Mouse (Mus musculus) brown adipose tissue, adult 24 weeks (tissue): ENCODE measurements at regions not wholly inside any gene's neighbourhood (a gene's known extent, or its start where the extent isn't known, plus 50 kb on each side); places are given as distances from the start of the nearest gene placed in this dataset.

ENCODE experiments used
- H3K27ac ChIP-seq: fragments of 200-500 bp; replicated peaks from 2 replicates; pipeline ENCODE4 v1.5.1; 2012; ENCODE audit warnings: low read depth, mild to moderate bottlenecking, low read length
- H3K4me1 ChIP-seq: fragments of 200-500 bp; 2 replicates; pipeline ENCODE4 v1.6.1; 2012; ENCODE audit warnings: low read length, mixed read lengths; ENCODE audit not compliant: control insufficient read depth, insufficient read depth, insufficient read length
- H3K4me3 ChIP-seq: fragments of 200-500 bp; 2 replicates; pipeline ENCODE4 v1.5.1; 2012; ENCODE audit warnings: low read depth, mild to moderate bottlenecking, low read length, moderate library complexity; ENCODE audit not compliant: insufficient read depth

DNA sequence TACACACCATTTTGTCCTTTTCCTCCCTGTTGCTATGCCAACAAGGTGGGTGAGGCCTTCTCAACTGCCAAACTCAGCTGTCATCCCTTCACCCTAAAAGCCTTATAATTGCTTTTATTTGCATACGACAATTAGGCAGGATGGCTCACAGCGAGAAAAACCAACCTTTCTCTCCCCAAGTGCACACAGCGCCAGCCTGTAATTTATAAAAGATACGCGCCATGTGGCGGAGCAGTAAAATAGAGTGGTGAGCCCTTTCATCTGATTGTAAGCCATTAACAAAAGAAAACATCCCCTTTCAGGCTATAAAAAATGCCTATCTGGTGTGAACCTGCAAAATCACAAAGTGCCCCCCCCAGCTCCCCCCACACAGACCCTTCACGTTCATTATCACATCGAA is 262.0 kb downstream of the Nr2f2 start:
- H3K4me3 ChIP-seq, result no peak overlapping the region
- H3K4me1 ChIP-seq, result no peaks in the 10 kb centered on the region
- H3K27ac ChIP-seq, result no peak overlapping the region

DNA sequence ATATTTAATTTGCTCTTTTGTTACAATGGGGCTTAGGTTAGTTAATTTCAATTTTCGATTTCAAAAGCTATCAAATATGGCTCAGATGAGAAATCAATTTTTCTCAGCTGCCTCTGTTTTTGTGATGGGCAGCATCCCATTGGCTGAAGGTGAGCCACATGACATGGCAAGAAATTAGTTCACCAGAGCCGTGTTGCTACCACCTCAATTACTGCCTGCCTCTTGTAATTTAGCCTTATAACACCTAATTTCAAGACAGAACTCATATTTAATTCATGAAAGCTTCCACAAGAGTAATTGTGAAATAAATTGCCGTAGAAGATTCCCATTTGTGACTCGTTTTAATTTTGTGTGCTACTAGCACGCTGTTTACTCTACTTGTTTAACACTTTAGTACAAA is 262.9 kb downstream of the Nr2f2 start:
- H3K4me3 ChIP-seq, result no peak overlapping the region
- no peak overlapping the region for H3K27ac ChIP-seq
- no peaks in the 10 kb centered on the region for H3K4me1 ChIP-seq

DNA sequence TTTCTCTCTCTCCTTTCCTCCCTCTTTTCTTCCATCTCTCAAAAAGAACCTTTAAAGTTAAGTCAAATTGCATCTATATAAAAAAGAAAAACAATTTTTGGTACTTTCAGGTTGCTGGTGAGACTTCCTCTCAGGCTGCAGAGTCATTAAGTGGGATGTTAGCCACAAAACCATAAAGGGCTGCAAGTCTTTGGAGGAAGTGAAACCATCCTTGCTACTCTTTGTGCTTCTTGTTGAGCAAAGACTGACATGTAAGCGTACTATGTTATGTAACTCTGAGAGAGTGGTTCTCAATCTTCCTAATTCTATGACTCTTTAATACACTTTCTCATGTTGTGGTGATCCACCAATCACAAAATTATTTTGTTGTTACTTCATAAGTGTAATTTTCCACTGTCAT is 267.5 kb downstream of the Nr2f2 start:
- Histone ChIP-seq H3K4me1 (no peaks in the 10 kb centered on the region), H3K4me3 (no peak overlapping the region), H3K27ac (no peak overlapping the region)

DNA sequence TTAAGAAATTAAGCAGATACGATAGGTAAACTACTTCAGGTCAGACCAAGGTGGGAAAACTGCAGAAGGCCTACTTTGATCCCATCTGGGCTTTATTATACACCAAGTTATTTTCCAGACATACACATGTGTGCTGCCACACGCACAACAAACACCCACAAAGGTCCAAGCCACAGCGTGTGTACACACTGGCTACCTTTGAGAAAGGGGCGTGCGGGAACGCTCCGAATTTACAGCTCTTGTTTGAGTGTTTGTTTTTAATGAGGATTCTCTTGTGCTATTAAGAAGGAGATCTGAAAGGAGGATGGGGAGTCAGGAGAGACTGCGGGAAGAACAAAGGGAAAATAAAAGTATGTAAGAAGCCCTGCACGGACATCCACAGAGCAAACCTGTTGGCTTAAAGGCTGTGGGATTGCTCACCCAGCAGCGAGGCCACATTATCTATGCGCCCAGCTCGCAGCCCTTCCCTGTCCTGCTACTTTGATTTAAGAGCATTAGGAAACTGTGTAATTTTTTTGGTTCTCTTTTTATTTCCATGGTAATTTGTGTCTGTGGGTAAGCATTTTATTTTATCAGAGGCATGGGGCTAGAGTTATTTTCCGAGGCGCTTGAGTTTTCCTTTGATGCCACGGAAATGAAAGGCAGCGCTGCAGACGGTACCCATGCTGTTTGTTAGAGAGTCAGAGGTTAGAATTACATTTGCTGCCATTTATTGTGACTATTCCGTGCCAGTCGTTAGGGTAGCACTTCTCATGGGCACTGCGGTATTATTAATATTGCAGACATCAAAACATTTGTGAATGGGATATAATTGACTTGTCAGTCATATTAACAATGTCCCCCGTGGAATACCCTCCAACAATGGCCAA is 272.4 kb downstream of the Nr2f2 start:
- no peak overlapping the region for H3K4me3 ChIP-seq
- H3K4me1 ChIP-seq, result no peaks in the 10 kb centered on the region
- H3K27ac ChIP-seq, result no peak overlapping the region

DNA sequence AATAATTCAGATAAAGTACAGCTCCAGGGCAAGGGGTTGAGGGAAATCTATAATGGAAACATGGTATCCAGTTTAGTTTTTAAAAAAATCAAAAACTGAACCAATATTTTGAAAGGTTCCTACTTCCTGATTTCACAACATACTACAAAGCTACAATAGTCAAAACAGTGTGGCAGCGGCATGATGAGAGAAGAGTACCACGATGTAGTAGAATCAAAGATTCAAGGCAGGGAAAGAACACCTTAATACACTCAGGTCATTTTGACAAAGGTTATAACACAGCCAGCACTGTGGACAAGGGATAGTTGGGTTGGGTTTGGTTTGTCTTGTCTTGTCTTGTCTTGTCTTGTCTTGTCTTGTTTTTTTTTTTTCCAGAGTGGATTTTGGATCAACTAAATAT is 274.4 kb downstream of the Nr2f2 start:
- Histone ChIP-seq H3K4me1 (no peaks in the 10 kb centered on the region), H3K27ac (no peak overlapping the region), H3K4me3 (no peak overlapping the region)

DNA sequence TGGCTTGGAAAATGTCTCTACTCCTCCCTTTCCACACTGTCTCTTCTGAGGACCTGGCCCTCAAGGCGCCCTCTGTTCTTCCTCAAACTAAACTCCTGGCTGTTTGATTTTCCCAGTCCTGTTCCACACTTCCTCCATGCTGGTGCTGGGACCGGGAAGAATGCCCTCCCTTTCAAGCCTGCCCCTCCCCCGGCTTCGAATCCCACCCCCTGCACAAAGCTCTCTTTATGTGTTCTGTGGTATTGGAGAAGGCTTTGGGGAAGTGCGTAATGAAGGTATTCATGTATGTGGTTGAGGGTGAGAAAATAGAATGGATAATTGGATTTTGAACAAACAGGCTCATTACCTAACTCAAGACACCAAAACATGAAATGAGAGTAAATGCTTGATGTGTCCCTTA is 277.4 kb downstream of the Nr2f2 start:
- Histone ChIP-seq H3K4me3 (no peak overlapping the region), H3K4me1 (no peaks in the 10 kb centered on the region), H3K27ac (no peak overlapping the region)

DNA sequence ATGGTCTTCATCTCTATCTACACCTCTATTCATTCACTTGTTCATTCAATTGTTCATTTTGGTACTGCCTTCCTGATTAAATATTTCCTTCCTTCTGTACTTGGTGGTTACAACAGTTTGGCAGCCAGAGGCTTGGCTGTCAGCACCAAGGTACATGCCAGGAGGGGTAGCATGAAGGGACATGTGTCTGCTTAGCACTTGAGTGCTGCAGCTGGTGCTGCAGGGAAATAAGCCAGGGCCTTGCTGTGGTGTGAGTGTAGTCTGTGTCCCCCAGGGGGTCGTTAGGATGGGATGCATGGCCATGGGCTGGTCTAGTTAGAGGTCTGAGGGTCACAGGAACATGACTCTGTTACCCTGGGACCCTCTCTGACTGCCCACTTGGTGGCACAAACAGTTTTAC is 296.9 kb downstream of the Nr2f2 start:
- H3K4me3 ChIP-seq, result no peak overlapping the region
- no peaks in the 10 kb centered on the region for H3K4me1 ChIP-seq
- no peak overlapping the region for H3K27ac ChIP-seq

DNA sequence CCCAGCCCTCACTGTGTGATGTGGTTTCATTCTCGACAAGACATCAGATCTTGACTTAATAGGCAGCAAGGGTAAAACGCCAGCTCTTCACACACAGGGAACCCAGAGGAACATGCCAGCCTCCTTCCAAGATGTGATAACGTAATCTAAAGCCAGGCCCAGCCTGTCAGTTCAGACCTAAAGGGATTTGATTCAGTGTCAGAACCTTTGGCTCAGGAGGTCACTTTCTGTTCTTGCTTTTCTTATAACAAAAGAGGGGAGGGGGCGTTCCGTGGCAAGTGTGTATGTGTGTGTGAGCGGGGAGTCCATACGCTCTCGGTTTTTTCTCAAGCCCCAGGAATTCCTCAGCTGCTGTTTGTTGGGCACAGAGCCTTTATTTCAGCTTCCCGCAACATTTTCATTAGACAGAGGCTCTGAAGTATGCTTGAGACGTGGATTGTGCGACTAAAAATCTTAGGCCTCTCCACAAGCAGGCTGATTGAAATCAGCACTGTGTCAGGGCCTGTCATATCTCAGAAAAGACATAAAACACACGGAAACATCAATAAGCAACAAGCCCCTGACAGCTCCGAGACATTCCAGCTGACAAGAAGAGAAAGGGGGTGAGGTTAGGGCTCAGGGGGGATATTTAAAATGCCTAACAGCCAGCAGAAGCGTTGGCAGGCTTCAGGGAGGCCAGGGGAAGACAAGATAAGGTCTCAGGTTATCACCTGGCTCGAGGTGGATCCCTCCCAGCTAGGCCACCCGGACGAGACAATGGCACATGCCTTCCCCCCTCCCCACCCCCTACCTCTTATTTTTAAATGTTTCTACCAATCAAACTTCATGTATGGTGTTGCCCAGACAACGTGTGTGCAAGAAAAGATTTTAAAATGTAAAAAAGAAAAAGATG is 298.5 kb downstream of the Nr2f2 start:
- Histone ChIP-seq H3K4me1 (no peaks in the 10 kb centered on the region), H3K4me3 (no peak overlapping the region), H3K27ac (no peak overlapping the region)

DNA sequence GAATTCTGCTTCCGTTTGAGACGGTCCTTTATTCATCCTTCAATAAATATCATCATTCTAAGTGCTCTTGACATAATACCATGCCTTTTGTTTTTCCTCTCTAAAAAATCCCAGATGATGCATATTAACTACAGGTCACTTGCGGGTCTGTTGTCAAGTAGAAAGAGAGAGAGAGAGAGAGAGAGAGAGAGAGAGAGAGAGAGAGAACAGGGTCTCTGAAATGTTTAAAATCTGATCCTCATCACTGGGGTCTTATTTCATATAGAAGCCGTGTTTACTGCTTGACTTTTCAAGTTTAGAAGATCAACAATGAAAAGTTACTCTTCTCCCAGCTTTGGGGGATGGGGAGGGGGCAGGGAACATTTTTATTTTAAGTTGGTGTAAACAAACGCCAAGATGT is 299.5 kb downstream of the Nr2f2 start:
- H3K4me1 ChIP-seq, result no peaks in the 10 kb centered on the region
- no peak overlapping the region for H3K4me3 ChIP-seq
- no peak overlapping the region for H3K27ac ChIP-seq

DNA sequence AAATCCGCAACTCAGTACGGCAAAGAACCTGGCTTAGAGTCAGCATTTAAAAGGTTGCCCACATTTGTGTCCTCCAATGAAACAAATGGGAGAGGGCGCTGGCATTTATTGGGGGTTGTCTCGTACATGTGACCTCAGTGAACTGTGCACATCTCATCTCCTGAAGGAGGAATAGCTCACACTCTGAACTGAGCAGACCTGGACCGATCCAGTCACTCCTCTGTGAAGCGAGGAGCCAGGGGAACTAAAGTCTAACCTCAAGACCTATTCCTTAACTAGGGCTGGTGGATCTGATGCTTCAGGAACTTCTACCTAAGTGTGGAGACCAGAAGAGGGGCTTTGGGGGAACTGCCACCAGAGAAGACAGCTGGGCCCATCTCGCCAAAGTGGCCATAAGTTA is 300.1 kb downstream of the Nr2f2 start:
- no peak overlapping the region for H3K4me3 ChIP-seq
- no peaks in the 10 kb centered on the region for H3K4me1 ChIP-seq

DNA sequence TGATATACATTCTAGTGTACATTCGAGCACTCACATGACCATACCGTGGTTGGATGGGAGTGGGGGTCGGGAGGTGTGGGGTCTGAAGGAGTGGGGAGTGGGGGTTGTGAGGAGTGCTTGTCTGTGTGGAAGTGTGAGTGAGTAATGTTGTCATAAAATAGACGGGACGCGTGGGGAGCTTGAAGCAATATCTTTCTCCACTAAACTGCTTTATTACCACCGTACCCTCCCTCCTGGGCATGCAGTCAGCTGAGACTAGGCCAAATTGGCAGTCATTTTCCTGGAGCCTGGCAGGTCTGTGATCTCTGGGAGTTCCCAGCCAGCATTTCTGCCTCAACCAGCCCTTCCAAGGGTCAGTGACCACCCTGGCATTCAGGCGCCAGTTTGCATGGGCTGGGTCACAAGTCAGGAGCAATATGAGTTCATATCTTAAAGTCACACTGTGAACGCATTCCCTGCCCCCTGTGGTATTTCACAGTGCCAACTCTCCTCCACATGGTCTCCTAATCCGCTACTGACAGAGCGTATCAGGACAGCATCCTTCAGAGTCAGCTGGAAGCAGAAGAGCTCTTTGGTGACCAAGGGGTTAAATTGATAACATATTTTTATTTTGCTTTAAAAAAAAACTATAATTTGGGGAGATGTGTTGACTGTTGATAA is 300.9 kb downstream of the Nr2f2 start:
- Histone ChIP-seq H3K4me3 (no peak overlapping the region), H3K27ac (no peak overlapping the region), H3K4me1 (no peaks in the 10 kb centered on the region)

More for the DNA sequence above, 300.1 kb downstream of the Nr2f2 start:
- no peak overlapping the region for H3K27ac ChIP-seq

DNA sequence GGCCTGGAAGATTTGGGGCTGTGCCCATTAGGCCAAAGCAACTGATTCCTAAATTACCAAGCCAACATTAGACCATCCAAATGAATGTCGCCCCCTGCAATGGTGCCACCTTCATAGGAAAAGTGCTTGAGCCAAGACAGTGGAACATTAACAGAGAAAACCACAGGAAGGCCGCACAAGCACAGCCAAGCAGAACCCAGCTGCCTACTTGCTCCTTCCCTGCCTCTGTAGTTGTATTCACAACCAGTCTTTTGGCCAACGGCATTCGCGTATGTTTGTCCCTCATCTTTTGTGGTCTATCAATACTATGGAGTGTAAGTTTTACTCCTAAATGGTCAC is 319.2 kb downstream of the Nr2f2 start:
- no peak overlapping the region for H3K4me3 ChIP-seq

DNA sequence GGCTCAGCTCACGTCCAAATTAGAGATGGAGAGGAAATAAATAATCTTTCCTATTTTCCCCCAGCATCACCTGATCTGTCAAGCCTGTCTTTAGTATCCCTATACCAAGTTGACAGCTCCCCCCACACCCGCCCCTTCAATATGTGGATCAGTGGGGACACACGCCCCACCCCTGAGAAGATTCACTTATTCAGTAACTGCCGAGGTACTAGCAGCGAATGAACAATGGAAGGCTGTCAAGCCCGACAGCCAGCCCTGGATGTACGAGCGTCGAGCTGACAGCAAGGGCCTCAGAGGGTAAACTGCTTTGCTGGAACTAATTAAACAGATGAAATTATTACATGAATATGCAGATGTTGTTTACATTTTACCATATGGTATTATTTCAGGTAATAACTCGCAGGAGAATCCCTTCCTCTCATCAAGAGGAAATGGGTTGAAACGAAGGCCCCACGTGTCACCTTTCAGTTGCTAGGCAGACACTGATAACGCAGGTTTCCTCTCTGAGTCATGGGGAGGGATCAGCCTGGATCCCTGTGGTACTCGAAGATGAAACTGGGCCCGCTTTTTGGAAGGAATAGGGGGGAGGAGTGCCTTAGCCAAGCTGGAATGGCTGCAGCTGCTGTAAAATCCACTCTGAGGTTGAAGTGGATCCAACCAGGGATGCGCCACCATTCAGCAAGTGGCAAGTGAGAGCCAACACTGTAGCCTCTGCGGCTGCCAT is 319.7 kb downstream of the Nr2f2 start:
- no peak overlapping the region for H3K27ac ChIP-seq
- H3K4me3 ChIP-seq, result no peak overlapping the region
- H3K4me1 ChIP-seq, result no peaks in the 10 kb centered on the region

More for the DNA sequence above, 319.2 kb downstream of the Nr2f2 start:
- H3K27ac ChIP-seq, result no peak overlapping the region
- H3K4me1 ChIP-seq, result no peaks in the 10 kb centered on the region

DNA sequence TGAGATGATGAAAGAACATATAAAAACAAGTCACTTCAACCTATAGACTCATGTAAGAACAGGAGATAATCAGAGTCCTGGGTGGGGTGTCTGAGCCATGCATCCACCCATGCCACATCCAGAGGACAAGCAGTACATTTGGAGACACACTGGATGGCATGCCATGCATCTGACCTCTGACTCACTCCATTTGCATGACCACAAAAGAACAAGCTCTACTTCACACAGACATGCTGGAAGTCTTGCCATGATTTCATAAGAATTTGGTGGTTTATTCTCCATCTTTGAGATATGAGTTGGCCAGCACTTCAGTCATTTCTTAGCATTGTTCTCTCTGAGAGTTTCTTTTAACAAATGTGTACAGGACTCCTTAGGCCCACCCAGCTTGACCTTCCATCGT is 329.5 kb downstream of the Nr2f2 start:
- Histone ChIP-seq H3K4me1 (0 out of 2 replicates have a peak, but pooled peaks cover 2% of the 10 kb centered on the region), H3K27ac (no peak overlapping the region), H3K4me3 (no peak overlapping the region)

DNA sequence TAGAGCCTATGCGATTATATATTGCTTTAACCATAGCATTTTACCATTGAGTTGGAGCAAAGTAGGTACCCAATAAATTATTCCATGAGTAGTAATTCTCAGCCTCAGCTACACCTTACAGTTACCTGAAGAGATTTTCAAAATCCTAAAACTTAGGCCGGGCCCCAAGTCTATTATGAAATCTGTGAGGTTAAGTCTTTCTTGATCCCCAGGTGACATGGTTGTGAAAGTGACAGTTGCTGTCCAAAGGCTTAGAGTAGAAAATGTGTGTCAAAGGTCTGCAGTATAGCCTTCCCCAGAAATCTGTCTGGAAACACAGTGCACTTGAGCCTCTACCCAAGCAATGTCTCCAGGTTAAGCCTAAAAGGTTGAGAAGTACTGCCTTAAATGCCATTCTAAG is 333.7 kb downstream of the Nr2f2 start:
- Histone ChIP-seq H3K4me1 (0 out of 2 replicates have a peak, but pooled peaks cover 2% of the 10 kb centered on the region), H3K27ac (no peak overlapping the region), H3K4me3 (no peak overlapping the region)
